Mouse (Mus musculus) ovary, postnatal 36 days (tissue): ENCODE measurements at regions not wholly inside any gene's neighbourhood (a gene's known extent, or its start where the extent isn't known, plus 50 kb on each side); places are given as distances from the start of the nearest gene placed in this dataset.
"Not testable (repeated sequence)": the region's sequence is repeated elsewhere in the genome, so short reads cannot be mapped to it uniquely, and the experiment has no call there.

Experiments
- DNase-seq: peaks from one replicate; pipeline ENCODE4 v3.0.0; 2022; ENCODE audit warnings: low spot score, mixed read lengths

DNA sequence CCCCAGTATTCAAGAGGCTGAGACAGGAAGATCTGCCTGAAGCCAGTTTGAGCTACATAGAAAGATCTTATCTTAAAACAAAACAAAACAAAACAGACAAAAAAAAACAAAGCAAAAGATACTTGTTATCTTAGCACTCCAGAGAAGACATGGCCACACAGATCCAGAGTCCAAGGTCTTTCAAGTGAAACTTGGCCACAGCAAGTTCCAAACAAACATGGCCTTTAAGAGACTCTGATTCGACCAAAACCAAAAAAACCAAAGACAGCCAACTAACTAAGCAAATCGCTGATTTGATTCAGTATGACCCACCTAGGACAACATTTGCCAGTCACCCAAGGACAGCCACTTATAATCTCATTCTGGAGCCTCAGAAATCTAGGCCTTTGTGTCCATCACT is 69.8 kb upstream of the Tbl1xr1 start:
- DNase-seq = no peak

- no peak for DNase-seq
Observed at GRCm38 (mm10) chr3:22007736-22008135, 68.7 kb upstream of the Tbl1xr1 start.

GRCm38 (mm10) chr3:22008432-22008831 is 68.0 kb upstream of the Tbl1xr1 start:
- DNase-seq = no peak

- DNase-seq = no peak
Observed at GRCm38 (mm10) chr3:22009898-22010699, 66.4 kb upstream of the Tbl1xr1 start.

DNA sequence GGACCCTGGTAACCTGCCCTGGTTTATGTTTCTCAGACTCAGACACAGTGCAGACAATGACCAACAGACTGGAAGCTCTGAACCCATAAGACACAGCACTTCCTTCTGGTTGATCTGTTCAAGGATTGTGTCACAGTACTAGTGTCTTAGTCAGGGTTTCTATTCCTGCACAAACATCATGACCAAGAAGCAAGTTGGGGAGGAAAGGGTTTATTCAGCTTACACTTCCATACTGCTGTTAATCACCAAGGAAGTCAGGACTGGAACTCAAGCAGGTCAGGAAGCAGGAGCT is 65.8 kb upstream of the Tbl1xr1 start:
- not testable (repeated sequence) for DNase-seq

- DNase-seq = no peak
Observed at GRCm38 (mm10) chr3:22021360-22021935, 55.0 kb upstream of the Tbl1xr1 start.

DNA sequence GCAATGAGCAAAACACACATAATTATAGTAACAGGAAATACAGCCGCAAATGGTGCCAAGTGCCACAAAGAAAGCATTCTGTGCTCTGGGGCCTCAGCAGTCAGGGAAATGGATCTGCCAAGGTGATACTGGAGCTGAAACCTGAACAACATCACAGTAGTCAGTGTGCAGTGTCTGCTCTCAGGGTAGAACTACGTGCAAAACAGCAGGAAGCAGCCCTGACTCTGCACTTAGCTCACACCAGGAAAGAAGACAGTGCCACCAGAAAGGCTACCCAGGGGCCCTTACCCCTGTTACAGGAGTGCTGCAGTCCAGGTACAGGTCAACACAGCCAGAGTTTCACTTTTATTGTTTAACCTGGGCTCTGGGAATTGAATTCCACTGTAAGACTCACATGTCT is 54.0 kb upstream of the Tbl1xr1 start:
- DNase-seq = no peak

- DNase-seq = no peak
Observed at GRCm38 (mm10) chr3:22023049-22023448, 53.4 kb upstream of the Tbl1xr1 start.

- DNase-seq = no peak
Observed at GRCm38 (mm10) chr3:22023551-22023950, 52.9 kb upstream of the Tbl1xr1 start.

- no peak for DNase-seq
Observed at GRCm38 (mm10) chr3:22024200-22024599, 52.3 kb upstream of the Tbl1xr1 start.

GRCm38 (mm10) chr3:22025119-22025518 is 51.3 kb upstream of the Tbl1xr1 start:
- no peak for DNase-seq

DNA sequence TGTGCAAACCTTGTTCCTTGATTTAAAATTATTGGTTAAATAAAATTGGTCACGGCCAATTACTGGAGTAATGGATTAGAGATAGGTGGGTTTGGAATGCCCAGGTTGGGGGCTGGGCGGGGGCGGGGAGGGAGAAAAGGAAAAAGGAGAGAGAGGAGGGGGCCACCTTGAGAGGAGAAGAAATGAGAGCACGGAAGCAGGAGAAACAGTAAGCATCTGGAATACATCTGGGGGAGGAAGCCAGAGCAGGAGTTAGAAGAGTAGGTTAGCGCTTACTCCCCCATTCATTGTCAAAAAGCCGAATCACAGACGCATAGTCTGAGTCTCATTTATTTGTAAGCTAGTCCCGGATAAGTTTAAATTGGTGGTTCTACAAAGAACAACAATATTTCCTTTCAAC is 50.8 kb upstream of the Tbl1xr1 start:
- DNase-seq = no peak
